Mouse (Mus musculus) midbrain, embryonic 16.5 days (tissue): ENCODE measurements around the gene Psmb9. TPM values are rescaled to one million over a fixed set of nuclear protein-coding genes. Genes with fewer than 3 reads are reported as not detected.
"Not testable (repeated sequence)": the region's sequence is repeated elsewhere in the genome, so short reads cannot be mapped to it uniquely, and the experiment has no call there.

Experiments used
- ATAC-seq: fragments of 200-750 bp; cut with Nextera tagmentation; 2 replicates; pipeline ENCODE4 v1.8.0; 2017; ENCODE audit warnings: moderate TSS enrichment
- H3K27ac ChIP-seq: fragments of 300-500 bp; sonication (generic); 2 replicates; pipeline ENCODE4 v1.5.1; 2014; ENCODE audit warnings: mild to moderate bottlenecking, low read length, mixed read lengths
- H3K27me3 ChIP-seq: fragments of 300-500 bp; sonication (generic); 2 replicates; pipeline ENCODE4 v1.6.1; 2014; ENCODE audit warnings: low read depth, low read length, mixed read lengths; ENCODE audit not compliant: control insufficient read depth, insufficient read depth
- H3K36me3 ChIP-seq: fragments of 300-500 bp; sonication (generic); 2 replicates; pipeline ENCODE4 v1.6.1; 2014; ENCODE audit warnings: mild to moderate bottlenecking, low read length, moderate library complexity, mixed read lengths; ENCODE audit not compliant: control insufficient read depth, insufficient read depth
- H3K4me1 ChIP-seq: fragments of 300-500 bp; sonication (generic); 2 replicates; pipeline ENCODE4 v1.6.1; 2014; ENCODE audit warnings: mild to moderate bottlenecking, low read length, mixed read lengths; ENCODE audit not compliant: control insufficient read depth, insufficient read depth
- H3K4me2 ChIP-seq: fragments of 300-500 bp; sonication (generic); 2 replicates; pipeline ENCODE4 v1.6.1; 2014; ENCODE audit warnings: mild to moderate bottlenecking, low read length, mixed read lengths
- H3K4me3 ChIP-seq: fragments of 300-500 bp; sonication (generic); 2 replicates; pipeline ENCODE4 v1.5.1; 2014; ENCODE audit warnings: low read depth, mild to moderate bottlenecking, low read length, moderate library complexity, mixed read lengths
- H3K9ac ChIP-seq: fragments of 300-500 bp; sonication (generic); 2 replicates; pipeline ENCODE4 v1.6.1; 2014; ENCODE audit warnings: low read depth, low read length, mixed read lengths
- H3K9me3 ChIP-seq: fragments of 300-500 bp; sonication (generic); replicated peaks from 2 replicates; pipeline ENCODE4 v1.6.1; 2014; ENCODE audit warnings: mild to moderate bottlenecking, low read length, mixed read lengths; ENCODE audit not compliant: control insufficient read depth, poor library complexity, severe bottlenecking
- WGBS: fragments of 180-500 bp; shearing (Covaris S2); extraction: QIAGEN DNeasy Blood & Tissue Kit; methylation state at CpG from one replicate; pipeline ENCODE4 v1.1.7; 2014; 5-methylcytosine and 5-hydroxymethylcytosine counted together
- polyA plus RNA-seq: library from polyadenylated mRNA; unstranded; fragments of >200 nt; fragmentation: Nextera tagmentation; extraction: Ambion mirVana; gene quantifications from 2 replicates; pipeline ENCODE4 v1.2.1, GENCODE M21; 2015

Psmb9 gene
- polyA plus RNA-seq, 1 experiment from 2014 or later = 1.7 TPM

DNA sequence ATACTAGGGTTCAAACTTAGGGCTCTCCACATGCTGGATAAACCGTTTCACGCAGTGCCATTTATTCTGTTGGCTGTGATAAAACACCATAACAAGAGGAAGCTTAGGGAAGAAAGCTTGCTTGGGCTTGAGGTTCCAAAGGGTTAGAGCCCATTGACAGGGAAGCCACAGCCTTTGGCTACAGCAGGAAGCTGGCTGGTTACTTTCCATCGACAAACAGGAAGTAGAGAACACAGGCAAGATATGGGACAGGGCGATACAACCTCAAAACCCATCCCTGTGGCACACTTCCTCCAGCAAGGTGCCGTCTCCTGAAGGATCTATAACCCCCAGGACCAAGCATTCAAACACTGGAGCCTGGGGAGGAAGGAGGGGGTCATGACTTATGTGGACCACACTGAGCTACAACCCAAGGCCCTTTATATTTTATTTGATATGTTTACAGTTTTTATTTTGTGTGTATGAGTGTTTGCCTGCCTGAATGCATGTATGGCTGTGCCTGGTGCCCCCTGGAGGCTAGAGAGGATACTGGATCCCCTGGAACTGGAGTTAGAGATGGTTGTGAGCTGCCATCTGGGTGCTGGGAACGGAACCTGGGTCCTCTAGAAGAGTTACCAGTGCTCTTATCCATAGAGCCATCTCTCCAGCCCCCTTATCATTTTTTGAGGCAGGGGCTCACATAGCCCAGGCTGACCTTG is 22.4 kb downstream of the Psmb9 start:
- WGBS = 94% methylated on average over 6 of the region's 6 CpGs
- Histone ChIP-seq H3K4me1 (no peaks in the 10 kb centered on the region), H3K36me3 (no peaks in the 10 kb centered on the region), H3K9ac (no peak overlapping the region), H3K27me3 (no peaks in the 10 kb centered on the region), H3K27ac (no peak overlapping the region), H3K4me3 (no peak overlapping the region), H3K4me2 (no peak overlapping the region), H3K9me3 (no peaks in the 10 kb centered on the region; the same call in 1 of the 2 replicates)
- no peak for ATAC-seq

- no peaks in the 10 kb centered on the region; the same call in 1 of the 2 replicates for H3K9me3 ChIP-seq
- no peak overlapping the region for H3K9ac ChIP-seq
- H3K27ac ChIP-seq = no peak overlapping the region
- no peak overlapping the region for H3K4me2 ChIP-seq
- H3K36me3 ChIP-seq = no peaks in the 10 kb centered on the region
- no peaks in the 10 kb centered on the region for H3K27me3 ChIP-seq
- ATAC-seq = no peak
- no peak overlapping the region for H3K4me3 ChIP-seq
- no peaks in the 10 kb centered on the region for H3K4me1 ChIP-seq
- 45% methylated on average over 9 of the region's 9 CpGs for WGBS
These were observed 23.2 kb downstream of the Psmb9 start for GRCm38 (mm10) chr17:34164202-34164895.

GRCm38 (mm10) chr17:34155534-34155933 is 32.0 kb downstream of the Psmb9 start:
- H3K9ac ChIP-seq = no peak overlapping the region
- no peak for ATAC-seq
- 54% methylated on average over 5 of the region's 5 CpGs for WGBS

DNA sequence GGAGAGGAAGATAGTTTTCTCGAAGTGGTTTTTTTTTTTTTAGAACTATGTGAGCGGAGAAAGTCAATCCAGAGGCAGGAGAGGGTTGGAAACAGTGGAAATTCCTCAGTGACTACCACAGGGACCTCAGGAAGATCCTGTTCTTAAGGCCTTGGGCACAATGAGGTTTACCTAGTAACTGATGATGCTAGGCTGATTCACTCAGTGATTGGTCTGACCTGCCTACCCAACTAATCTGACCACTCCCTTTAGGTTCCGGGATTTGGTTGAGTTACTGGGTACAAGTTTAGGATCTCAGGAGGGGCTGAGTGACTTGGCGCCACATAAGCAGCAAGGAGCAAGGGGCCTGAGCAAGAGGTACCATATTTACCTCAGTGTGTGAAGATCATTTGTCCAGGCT is 34.6 kb downstream of the Psmb9 start, which contains the start of gene H2-DMb1:
TSS of gene H2-DMb1 (plus strand) at position 150 of the 400 bp plus-strand sequence.
- no peak within 1 kb of the TSS for H3K27ac ChIP-seq
- H3K27me3 ChIP-seq = no peaks in the 10 kb centered on the region
- H3K4me1 ChIP-seq = no peaks in the 10 kb centered on the region
- H3K4me2 ChIP-seq = no peak within 1 kb of the TSS
- WGBS = 61% methylated on average over 4 of the region's 4 CpGs
- no peak within 1 kb of the TSS for H3K9ac ChIP-seq
- no peaks in the 10 kb centered on the region for H3K9me3 ChIP-seq
- no peak for ATAC-seq
- H3K36me3 ChIP-seq = no peaks in the 10 kb centered on the region
- no peak within 1 kb of the TSS for H3K4me3 ChIP-seq

More at GRCm38 (mm10) chr17:34155534-34155933, 32.0 kb downstream of the Psmb9 start:
- H3K4me1 ChIP-seq = no peaks in the 10 kb centered on the region
- no peak overlapping the region for H3K4me3 ChIP-seq
- H3K27ac ChIP-seq = no peak overlapping the region
- H3K4me2 ChIP-seq = no peak overlapping the region
- no peaks in the 10 kb centered on the region for H3K27me3 ChIP-seq
- H3K9me3 ChIP-seq = no peaks in the 10 kb centered on the region
- H3K36me3 ChIP-seq = no peaks in the 10 kb centered on the region

GRCm38 (mm10) chr17:34144960-34145371 is 42.6 kb downstream of the Psmb9 start:
- Histone ChIP-seq H3K9me3 (no peaks in the 10 kb centered on the region), H3K36me3 (no peaks in the 10 kb centered on the region), H3K27ac (no peak overlapping the region), H3K27me3 (peaks cover 13% of the 10 kb centered on the region), H3K4me1 (no peaks in the 10 kb centered on the region; the same call in 1 of the 2 replicates), H3K4me2 (no peak overlapping the region), H3K9ac (no peak overlapping the region), H3K4me3 (no peak overlapping the region)
- no peak for ATAC-seq
- WGBS = 76% methylated on average over 3 of the region's 3 CpGs

DNA sequence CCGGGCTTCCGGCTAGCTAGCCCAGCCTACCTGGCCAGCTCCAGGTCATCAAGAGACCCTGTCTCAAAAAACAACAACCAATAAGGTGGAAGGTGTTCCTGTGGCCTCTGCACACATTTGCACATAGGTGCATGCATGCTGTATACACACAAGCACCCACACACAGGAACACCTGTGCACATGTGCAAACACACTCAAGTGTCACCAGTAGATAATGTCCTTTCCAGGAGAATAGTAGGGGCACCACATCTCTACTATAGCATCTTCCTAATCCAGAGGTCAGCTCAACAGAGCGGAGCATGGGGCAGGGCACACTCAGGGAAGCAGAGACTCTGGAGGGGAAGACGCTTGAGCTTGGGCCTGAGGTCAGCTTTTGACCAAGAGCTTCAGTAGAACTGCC is 43.3 kb downstream of the Psmb9 start:
- not testable (repeated sequence) for H3K4me2 ChIP-seq, H3K9ac ChIP-seq, H3K4me3 ChIP-seq, H3K36me3 ChIP-seq, ATAC-seq, H3K4me1 ChIP-seq, H3K27ac ChIP-seq, H3K9me3 ChIP-seq
- H3K27me3 ChIP-seq = peaks cover 21% of the 10 kb centered on the region
- WGBS = 91% methylated on average over 4 of the region's 4 CpGs

DNA sequence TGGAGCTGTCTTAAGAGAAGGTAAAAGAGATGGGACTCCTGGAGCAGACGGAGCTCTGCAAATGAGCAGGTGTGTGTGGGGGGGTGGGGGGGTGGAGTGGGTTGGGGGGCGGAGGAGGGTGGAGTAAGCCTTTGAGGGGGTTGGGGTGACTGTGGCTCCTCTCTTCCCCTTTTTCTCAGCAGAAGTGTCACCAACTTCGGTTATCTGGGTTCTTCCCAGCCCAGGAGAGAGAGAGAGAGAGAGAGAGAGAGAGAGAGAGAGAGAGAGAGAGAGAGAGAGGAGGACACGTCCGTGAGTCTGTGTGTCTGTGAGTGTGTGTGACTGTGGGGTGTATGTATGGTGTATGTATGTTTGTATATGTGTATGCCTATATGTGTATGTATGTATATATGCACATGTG is 44.1 kb downstream of the Psmb9 start:
- H3K27ac ChIP-seq = no peak overlapping the region
- no peaks in the 10 kb centered on the region for H3K36me3 ChIP-seq
- ATAC-seq = no peak
- H3K27me3 ChIP-seq = peaks cover 28% of the 10 kb centered on the region
- peaks cover 6% of the 10 kb centered on the region; the same call in 1 of the 2 replicates for H3K4me1 ChIP-seq
- no peak overlapping the region for H3K4me2 ChIP-seq
- H3K4me3 ChIP-seq = no peak overlapping the region
- 62% methylated on average over 5 of the region's 5 CpGs for WGBS
- H3K9me3 ChIP-seq = no peaks in the 10 kb centered on the region
- H3K9ac ChIP-seq = no peak overlapping the region

GRCm38 (mm10) chr17:34143033-34143432 is 44.5 kb downstream of the Psmb9 start, which contains the start of gene H2-DMb2:
H2-DMb2 (plus strand) TSS chr17:34143307.
- H3K27ac ChIP-seq = no peak within 1 kb of the TSS
- 30% methylated on average over 7 of the region's 7 CpGs for WGBS
- ATAC-seq = no peak

GRCm38 (mm10) chr17:34142456-34143010 is 45.0 kb downstream of the Psmb9 start:
- Histone ChIP-seq H3K9ac (no peak overlapping the region), H3K27ac (no peak overlapping the region), H3K4me3 (no peak overlapping the region), H3K36me3 (no peaks in the 10 kb centered on the region), H3K9me3 (no peaks in the 10 kb centered on the region), H3K4me2 (no peak overlapping the region), H3K27me3 (peaks cover 35% of the 10 kb centered on the region), H3K4me1 (peaks cover 6% of the 10 kb centered on the region; the same call in 1 of the 2 replicates)
- WGBS = 87% methylated on average over 7 of the region's 7 CpGs
- no peak for ATAC-seq

More at GRCm38 (mm10) chr17:34143033-34143432, 44.5 kb downstream of the Psmb9 start, which contains the start of gene H2-DMb2:
- H3K4me2 ChIP-seq = no peak within 1 kb of the TSS
- no peak within 1 kb of the TSS for H3K4me3 ChIP-seq
- H3K4me1 ChIP-seq = peaks cover 6% of the 10 kb centered on the region; the same call in 1 of the 2 replicates
- H3K9me3 ChIP-seq = no peaks in the 10 kb centered on the region
- no peaks in the 10 kb centered on the region for H3K36me3 ChIP-seq
- H3K27me3 ChIP-seq = peaks cover 33% of the 10 kb centered on the region
- no peak within 1 kb of the TSS for H3K9ac ChIP-seq
